Comparison of ENCODE assay signal across 21 mouse cellular contexts in genomic region chr1:190566744-190567143, GRCm38 (mm10).
DNase-seq lines count a peak whose midpoint lies in the region; ATAC-seq and TF ChIP-seq lines count a peak whose summit lies in the region.
"Had no signal": no experiment of that assay in that cellular context is flagged by ENCODE, and none has a peak within 500 bp of the region (broad histone marks: within the 10 kb centered on the region; RNA-seq: fewer than 3 reads in every experiment).

No protein-coding gene starts in this region.

- H3K27ac ChIP-seq in forebrain, embryonic 16.5 days (ENCODE audit: low read length): no peak overlapping the region
- H3K27ac ChIP-seq in forebrain, postnatal 0 days (ENCODE audit: low read depth, low read length): no peak overlapping the region
- H3K27ac ChIP-seq in kidney, embryonic 15.5 days: no peak overlapping the region
- H3K27ac ChIP-seq: embryonic facial prominence, embryonic 10.5 days; forebrain, embryonic 15.5 days; heart, embryonic 15.5 days; limb, embryonic 15.5 days; liver, embryonic 14.5 days had no signal

- peak; percentile 36; the same call in 1 of the 2 replicates for ATAC-seq in forebrain, embryonic 16.5 days
- ATAC-seq in forebrain, postnatal 0 days: no peak
- ATAC-seq in kidney, embryonic 15.5 days (replicated peaks; ENCODE audit: low FRiP score): no peak
- ATAC-seq: CD4-positive, CD25-positive, alpha-beta regulatory T cell, adult 4 months; forebrain, embryonic 15.5 days; intestine, postnatal 0 days; midbrain, embryonic 16.5 days had no signal

- H3K9ac ChIP-seq in forebrain, embryonic 16.5 days (replicated peaks; ENCODE audit: low read depth, low read length): no peak overlapping the region
- H3K9ac ChIP-seq in forebrain, postnatal 0 days: no peak overlapping the region
- H3K9ac ChIP-seq in kidney, embryonic 15.5 days: no peak overlapping the region
- H3K9ac ChIP-seq: forebrain, embryonic 15.5 days; heart, embryonic 15.5 days; limb, embryonic 15.5 days; liver, embryonic 14.5 days; lung, embryonic 14.5 days had no signal

- no peak overlapping the region for H3K4me2 ChIP-seq in forebrain, embryonic 16.5 days (ENCODE audit: low read length)
- H3K4me2 ChIP-seq in forebrain, postnatal 0 days (ENCODE audit: low read depth): no peak overlapping the region
- no peak overlapping the region for H3K4me2 ChIP-seq in kidney, embryonic 15.5 days
- H3K4me2 ChIP-seq: forebrain, embryonic 15.5 days; heart, embryonic 15.5 days; limb, embryonic 15.5 days; lung, embryonic 14.5 days had no signal

- no peak overlapping the region for H3K4me3 ChIP-seq in forebrain, embryonic 16.5 days (replicated peaks; ENCODE audit: low read length)
- no peak overlapping the region for H3K4me3 ChIP-seq in forebrain, postnatal 0 days (ENCODE audit: low read depth, low read length)
- H3K4me3 ChIP-seq in kidney, embryonic 15.5 days (replicated peaks): no peak overlapping the region
- H3K4me3 ChIP-seq: embryonic facial prominence, embryonic 10.5 days; forebrain, embryonic 15.5 days; heart, embryonic 15.5 days; limb, embryonic 15.5 days had no signal

- no peaks in the 10 kb centered on the region for H3K27me3 ChIP-seq in forebrain, embryonic 16.5 days (replicated peaks; ENCODE audit: control insufficient read depth, insufficient read depth, low read length)
- H3K27me3 ChIP-seq in forebrain, postnatal 0 days (ENCODE audit: insufficient read depth, low read length): no peaks in the 10 kb centered on the region
- H3K27me3 ChIP-seq in kidney, embryonic 15.5 days: no peaks in the 10 kb centered on the region
- H3K27me3 ChIP-seq: forebrain, embryonic 15.5 days; heart, embryonic 15.5 days; limb, embryonic 15.5 days had no signal

- TF ChIP-seq CTCF in forebrain, postnatal 0 days (IDR thresholded peaks at IDR 0.05; ENCODE audit: low read depth): no peak

- 0 out of 2 replicates have a peak, but pooled peaks cover 2% of the 10 kb centered on the region for H3K4me1 ChIP-seq in forebrain, embryonic 16.5 days (replicated peaks; ENCODE audit: control insufficient read depth, insufficient read depth, low read length)
- H3K4me1 ChIP-seq in forebrain, postnatal 0 days (ENCODE audit: insufficient read depth): no peaks in the 10 kb centered on the region
- no peaks in the 10 kb centered on the region for H3K4me1 ChIP-seq in kidney, embryonic 15.5 days
- H3K4me1 ChIP-seq: forebrain, embryonic 15.5 days; limb, embryonic 15.5 days had no signal

- H3K36me3 ChIP-seq in forebrain, embryonic 16.5 days (ENCODE audit: control insufficient read depth, insufficient read depth): no peaks in the 10 kb centered on the region
- no peaks in the 10 kb centered on the region for H3K36me3 ChIP-seq in forebrain, postnatal 0 days (ENCODE audit: insufficient read depth)
- H3K36me3 ChIP-seq in kidney, embryonic 15.5 days: no peaks in the 10 kb centered on the region
- H3K36me3 ChIP-seq: embryonic facial prominence, embryonic 10.5 days; forebrain, embryonic 15.5 days; heart, embryonic 15.5 days; limb, embryonic 15.5 days had no signal

- no peaks in the 10 kb centered on the region for H3K9me3 ChIP-seq in forebrain, embryonic 16.5 days (ENCODE audit: control insufficient read depth, low read length)
- no peaks in the 10 kb centered on the region for H3K9me3 ChIP-seq in forebrain, postnatal 0 days (ENCODE audit: low read length)
- no peaks in the 10 kb centered on the region for H3K9me3 ChIP-seq in kidney, embryonic 15.5 days (replicated peaks)
- H3K9me3 ChIP-seq: embryonic facial prominence, embryonic 10.5 days; forebrain, embryonic 15.5 days; heart, embryonic 15.5 days; limb, embryonic 15.5 days had no signal

- 74% methylated on average over 7 of the region's 7 CpGs for WGBS in forebrain, embryonic 16.5 days
- 75% methylated on average over 7 of the region's 7 CpGs for WGBS in forebrain, postnatal 0 days
- 91% methylated on average over 7 of the region's 7 CpGs for WGBS in kidney, embryonic 15.5 days

- DNase-seq in forebrain, postnatal 0 days: no peak
- DNase-seq in brain, adult 2 months (ENCODE audit: low read depth, low spot score): peak; percentile 91
- DNase-seq in cerebellum, adult 18-20 months: peak; percentile 77 to 79
- DNase-seq in cerebellum, postnatal 14 days: peak; percentile 93 to 98
- no peak for DNase-seq in gastrocnemius, postnatal 10 days
- DNase-seq: adrenal gland, postnatal 36 days; heart, postnatal 4 days; kidney, postnatal 36 days; lung, embryonic 14.5 days; lung, postnatal 4 days; thymus, postnatal 36 days had no signal

Comparison
In these comparisons a context has a peak if more than half of its experiments do, and no peak if none do; other contexts are left out.
1. DNase-seq: peak in brain, adult 2 months (single experiment), cerebellum, adult 18-20 months (2 of 2) and cerebellum, postnatal 14 days (2 of 2); none in forebrain, postnatal 0 days (single experiment) and gastrocnemius, postnatal 10 days (single experiment).